ENCODE assay signal across 10 mouse cellular contexts in the genomic region with DNA sequence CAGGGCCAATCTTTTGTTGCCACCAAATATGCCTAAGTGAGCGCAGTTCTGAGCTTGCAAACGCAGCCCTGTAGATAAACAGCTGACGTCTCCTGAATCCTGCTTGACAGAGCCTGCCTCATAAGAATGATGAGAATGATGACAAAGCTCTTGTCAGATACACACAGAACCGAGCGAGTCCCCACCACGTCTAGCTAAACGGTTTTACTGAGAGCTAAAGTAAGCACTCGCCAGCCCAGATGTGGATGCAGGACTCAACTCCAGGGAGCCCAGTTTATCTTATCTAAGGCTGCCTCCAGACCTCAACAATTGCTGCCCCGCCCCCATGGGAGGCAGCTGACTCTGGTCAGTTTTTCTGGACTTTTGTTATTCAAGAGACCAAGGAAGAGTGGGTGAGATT. TPM values are rescaled to one million over a fixed set of nuclear protein-coding genes. Genes with fewer than 3 reads are reported as not detected.
DNase-seq lines count a peak whose midpoint lies in the region; ATAC-seq lines count a peak whose summit lies in the region.
"Had no signal": no experiment of that assay in that cellular context is flagged by ENCODE, and none has a peak within 500 bp of the region (broad histone marks: within the 10 kb centered on the region; RNA-seq: fewer than 3 reads in every experiment).

No protein-coding gene starts in this region.

- H3K27me3 ChIP-seq in forebrain, embryonic 10.5 days (ENCODE audit: poor library complexity, severe bottlenecking): peaks cover 37% of the 10 kb centered on the region
- H3K27me3 ChIP-seq in forebrain, embryonic 16.5 days (replicated peaks; ENCODE audit: control insufficient read depth, insufficient read depth, low read length): peaks cover 3% of the 10 kb centered on the region; the same call in 1 of the 2 replicates
- H3K27me3 ChIP-seq in liver, embryonic 15.5 days: 0 out of 2 replicates have a peak, but pooled peaks cover 3% of the 10 kb centered on the region

- no peaks in the 10 kb centered on the region for H3K9me3 ChIP-seq in forebrain, embryonic 10.5 days
- H3K9me3 ChIP-seq in forebrain, embryonic 16.5 days (ENCODE audit: control insufficient read depth, low read length): no peaks in the 10 kb centered on the region
- no peaks in the 10 kb centered on the region for H3K9me3 ChIP-seq in liver, embryonic 15.5 days (replicated peaks)
- H3K9me3 ChIP-seq: limb, embryonic 15.5 days had no signal

- H3K4me3 ChIP-seq in forebrain, embryonic 10.5 days: peak overlapping the region; percentile 70; the same call in 1 of the 2 replicates
- no peak overlapping the region for H3K4me3 ChIP-seq in forebrain, embryonic 16.5 days (replicated peaks; ENCODE audit: low read length)
- H3K4me3 ChIP-seq in liver, embryonic 15.5 days (replicated peaks): peak overlapping the region; percentile 75

- DNase-seq in forebrain, embryonic 10.5 days (ENCODE audit: extremely low spot score, low spot score): no peak
- DNase-seq in spleen, postnatal 36 days (ENCODE audit: low spot score in 2 of 2): peak; percentile 2 to 34
- no peak for DNase-seq in spleen, postnatal 14 days (ENCODE audit: low spot score in 2 of 2)
- peak; percentile 65 for DNase-seq in yolk sac, embryonic 10.5 days (ENCODE audit: low spot score)
- DNase-seq in layer of hippocampus, adult 9-10 months (ENCODE audit: low spot score): no peak
- DNase-seq in adrenal gland, postnatal 36 days: no peak
- DNase-seq: right cerebral cortex, postnatal 14 days had no signal

- ATAC-seq in forebrain, embryonic 16.5 days: no peak
- peak; percentile 7; the same call in 1 of the 2 replicates for ATAC-seq in liver, embryonic 15.5 days (ENCODE audit: insufficient read depth)

- H3K4me1 ChIP-seq in forebrain, embryonic 10.5 days: peaks cover 29% of the 10 kb centered on the region
- peaks cover 6% of the 10 kb centered on the region; the same call in 1 of the 2 replicates for H3K4me1 ChIP-seq in forebrain, embryonic 16.5 days (replicated peaks; ENCODE audit: control insufficient read depth, insufficient read depth, low read length)
- peaks cover 63% of the 10 kb centered on the region for H3K4me1 ChIP-seq in liver, embryonic 15.5 days (replicated peaks)

- H3K36me3 ChIP-seq in forebrain, embryonic 10.5 days (replicated peaks): no peaks in the 10 kb centered on the region
- no peaks in the 10 kb centered on the region for H3K36me3 ChIP-seq in forebrain, embryonic 16.5 days (ENCODE audit: control insufficient read depth, insufficient read depth)
- peaks cover 5% of the 10 kb centered on the region; the same call in 1 of the 2 replicates for H3K36me3 ChIP-seq in liver, embryonic 15.5 days (replicated peaks)
- H3K36me3 ChIP-seq: limb, embryonic 15.5 days had no signal

- no peak overlapping the region for H3K27ac ChIP-seq in forebrain, embryonic 10.5 days
- no peak overlapping the region for H3K27ac ChIP-seq in forebrain, embryonic 16.5 days (ENCODE audit: low read length)
- H3K27ac ChIP-seq in liver, embryonic 15.5 days (replicated peaks): peak overlapping the region; percentile 87
- H3K27ac ChIP-seq: limb, embryonic 15.5 days had no signal

- WGBS in forebrain, embryonic 10.5 days: 11% methylated on average over 9 of the region's 9 CpGs
- WGBS in forebrain, embryonic 16.5 days: 18% methylated on average over 9 of the region's 9 CpGs
- 10% methylated on average over 9 of the region's 9 CpGs for WGBS in liver, embryonic 15.5 days (ENCODE audit: insufficient replicate concordance)

- no peak overlapping the region for H3K9ac ChIP-seq in forebrain, embryonic 16.5 days (replicated peaks; ENCODE audit: low read depth, low read length)
- H3K9ac ChIP-seq in liver, embryonic 15.5 days: peak overlapping the region; percentile 70
- H3K9ac ChIP-seq: limb, embryonic 15.5 days had no signal

- no peak overlapping the region for H3K4me2 ChIP-seq in forebrain, embryonic 16.5 days (ENCODE audit: low read length)
- peak overlapping the region; percentile 82 for H3K4me2 ChIP-seq in liver, embryonic 15.5 days

RNA-seq across cellular contexts. Expression of a gene that starts 1.5 kb away (rescaled TPM):
- polyA plus RNA-seq in forebrain, embryonic 10.5 days (2016; fragmentation: Nextera tagmentation; extraction: Ambion mirVana): 3.3 and 3.9 TPM in 2 replicates
- 4.7 and 5.9 TPM in 2 replicates for polyA plus RNA-seq in forebrain, embryonic 16.5 days (2015; fragmentation: Nextera tagmentation; extraction: Ambion mirVana)
- 15.2 and 17.0 TPM in 2 replicates for polyA plus RNA-seq in liver, embryonic 15.5 days (2015; fragmentation: Nextera tagmentation; extraction: Ambion mirVana)
- total RNA-seq in adrenal gland, postnatal 36 days (2021): 10 to 100 TPM; 13.9 to 18.6 TPM

RNA-seq across cellular contexts. Expression of a gene that starts 32.9 kb away (rescaled TPM):
- polyA plus RNA-seq in forebrain, embryonic 10.5 days (2016; fragmentation: Nextera tagmentation; extraction: Ambion mirVana): 522 and 529 TPM in 2 replicates
- polyA plus RNA-seq in forebrain, embryonic 16.5 days (2015; fragmentation: Nextera tagmentation; extraction: Ambion mirVana): 458 and 491 TPM in 2 replicates
- 175 and 209 TPM in 2 replicates for polyA plus RNA-seq in liver, embryonic 15.5 days (2015; fragmentation: Nextera tagmentation; extraction: Ambion mirVana)
- total RNA-seq in adrenal gland, postnatal 36 days (2021): 100 to 1,000 TPM; 212 to 227 TPM

Comparison
In these comparisons a context has a peak if more than half of its experiments do, and no peak if none do; other contexts are left out.
1. DNase-seq: peak in spleen, postnatal 36 days (2 of 2) and yolk sac, embryonic 10.5 days (single experiment); none in forebrain, embryonic 10.5 days (single experiment), spleen, postnatal 14 days (0 of 2), layer of hippocampus, adult 9-10 months (single experiment) and adrenal gland, postnatal 36 days (0 of 2).